Mouse (Mus musculus) heart, embryonic 12.5 days (tissue): Measurements from ENCODE around the gene 9330182O14Rik. TPM values are rescaled to one million over a fixed set of nuclear protein-coding genes. Genes with fewer than 3 reads are reported as not detected.

Source experiments
- microRNA-seq: library from miRNA; unstranded; fragments of <30 nt; microRNA quantifications from one replicate; pipeline ENCODE4, GENCODE M21; 2017
- polyA plus RNA-seq: library from polyadenylated mRNA; unstranded; fragments of >200 nt; fragmentation: Nextera tagmentation; extraction: Ambion mirVana; gene quantifications from 2 replicates; pipeline ENCODE4 v1.2.1, GENCODE M21; 2016

9330182O14Rik gene
- polyA plus RNA-seq, 1 experiment from 2014 or later: not detected

Small RNA genes lying within 50 kb of the gene (microRNA-seq; reads per million reads assigned to microRNA genes)
- gene Gm25958: not detected
